Mouse (Mus musculus): ENCODE measurements around the gene Podn.

- TF ChIP-seq POLR2A (IDR thresholded peaks at IDR 0.05; ENCODE audit: control insufficient read depth, low read depth, low read length): no peak
- no peak for TF ChIP-seq CTCF (IDR thresholded peaks at IDR 0.05; ENCODE audit: control insufficient read depth, insufficient read depth, insufficient replicate concordance, low read depth, low read length)
Observed at GRCm38 (mm10) chr4:108005328-108005727, 90.9 kb downstream of the Podn start.
